Mouse (Mus musculus): ENCODE measurements around the gene Dennd1a.

Dennd1a gene

GRCm38 (mm10) chr2:38164326-38165035 lies 122.7 kb downstream of the Dennd1a start:
- no peak for DNase-seq (ENCODE audit: low spot score)

- no peak for DNase-seq (ENCODE audit: low spot score)
These were observed 124.7 kb downstream of the Dennd1a start for GRCm38 (mm10) chr2:38162486-38162885.

- DNase-seq (ENCODE audit: low spot score): no peak
These were observed 125.7 kb downstream of the Dennd1a start for GRCm38 (mm10) chr2:38161484-38161883.

- no peak for DNase-seq (ENCODE audit: low spot score)
These were observed 127.5 kb downstream of the Dennd1a start for GRCm38 (mm10) chr2:38159736-38160135.

- DNase-seq (ENCODE audit: low spot score): no peak
These were observed 130.2 kb downstream of the Dennd1a start for GRCm38 (mm10) chr2:38157002-38157401.

- DNase-seq (ENCODE audit: low spot score): no peak
These were observed 131.2 kb downstream of the Dennd1a start for GRCm38 (mm10) chr2:38156001-38156400.

GRCm38 (mm10) chr2:38144831-38145230 lies 142.4 kb downstream of the Dennd1a start:
- no peak for DNase-seq (ENCODE audit: low spot score)

GRCm38 (mm10) chr2:38144067-38144779 lies 143.0 kb downstream of the Dennd1a start:
- DNase-seq (ENCODE audit: low spot score): no peak

- DNase-seq (ENCODE audit: low spot score): no peak
These were observed 144.3 kb downstream of the Dennd1a start for GRCm38 (mm10) chr2:38142905-38143304.

- DNase-seq (ENCODE audit: low spot score): no peak
These were observed 145.0 kb downstream of the Dennd1a start for GRCm38 (mm10) chr2:38142210-38142609.

- no peak for DNase-seq (ENCODE audit: low spot score)
These were observed 147.7 kb downstream of the Dennd1a start for GRCm38 (mm10) chr2:38139536-38139935.

- no peak for DNase-seq (ENCODE audit: low spot score)
These were observed 150.1 kb downstream of the Dennd1a start for GRCm38 (mm10) chr2:38137086-38137485.

- DNase-seq (ENCODE audit: low spot score): no peak
These were observed 151.8 kb downstream of the Dennd1a start for GRCm38 (mm10) chr2:38135427-38135826.

GRCm38 (mm10) chr2:38133036-38133825 lies 154.0 kb downstream of the Dennd1a start:
- no peak for DNase-seq (ENCODE audit: low spot score)

- no peak for DNase-seq (ENCODE audit: low spot score)
These were observed 154.9 kb downstream of the Dennd1a start for GRCm38 (mm10) chr2:38132233-38132822.

GRCm38 (mm10) chr2:38131538-38131937 lies 155.7 kb downstream of the Dennd1a start:
- no peak for DNase-seq (ENCODE audit: low spot score)

- no peak for DNase-seq (ENCODE audit: low spot score)
These were observed 157.0 kb downstream of the Dennd1a start for GRCm38 (mm10) chr2:38129961-38130802.

- DNase-seq (ENCODE audit: low spot score): no peak
These were observed 160.8 kb downstream of the Dennd1a start for GRCm38 (mm10) chr2:38126383-38126732.

GRCm38 (mm10) chr2:38125671-38126382 lies 161.4 kb downstream of the Dennd1a start:
- DNase-seq (ENCODE audit: low spot score): no peak

GRCm38 (mm10) chr2:38124727-38125126 lies 162.5 kb downstream of the Dennd1a start:
- no peak for DNase-seq (ENCODE audit: low spot score)

- DNase-seq (ENCODE audit: low spot score): no peak
These were observed 172.2 kb downstream of the Dennd1a start for GRCm38 (mm10) chr2:38115000-38115399.
